Mouse (Mus musculus) kidney, embryonic 15.5 days (tissue): Measurements from ENCODE around the gene Gm3646. TPM values are rescaled to one million over a fixed set of nuclear protein-coding genes. Genes with fewer than 3 reads are reported as not detected.

Source experiments
- ATAC-seq: fragments of 200-750 bp; cut with Nextera tagmentation; replicated peaks from 2 replicates; pipeline ENCODE4 v1.8.0; 2017; ENCODE audit warnings: moderate TSS enrichment; ENCODE audit not compliant: low FRiP score
- H3K27ac ChIP-seq: fragments of 300-500 bp; sonication (generic); 2 replicates; pipeline ENCODE4 v1.5.1; 2015; ENCODE audit warnings: mild to moderate bottlenecking, inconsistent platforms
- H3K27me3 ChIP-seq: fragments of 300-500 bp; sonication (generic); 2 replicates; pipeline ENCODE4 v1.6.1; 2015; ENCODE audit warnings: inconsistent platforms
- H3K36me3 ChIP-seq: fragments of 300-500 bp; sonication (generic); 2 replicates; pipeline ENCODE4 v1.6.1; 2015; ENCODE audit warnings: inconsistent platforms
- H3K4me1 ChIP-seq: fragments of 300-500 bp; sonication (generic); 2 replicates; pipeline ENCODE4 v1.6.1; 2015; ENCODE audit warnings: inconsistent platforms
- H3K4me2 ChIP-seq: fragments of 300-500 bp; sonication (generic); 2 replicates; pipeline ENCODE4 v1.6.1; 2015; ENCODE audit warnings: moderate library complexity, mild to moderate bottlenecking, inconsistent platforms
- H3K4me3 ChIP-seq: fragments of 300-500 bp; sonication (generic); replicated peaks from 2 replicates; pipeline ENCODE4 v1.5.1; 2015; ENCODE audit warnings: mild to moderate bottlenecking, inconsistent platforms
- H3K9ac ChIP-seq: fragments of 300-500 bp; sonication (generic); 2 replicates; pipeline ENCODE4 v1.6.1; 2015; ENCODE audit warnings: mild to moderate bottlenecking, inconsistent platforms
- H3K9me3 ChIP-seq: fragments of 300-500 bp; sonication (generic); replicated peaks from 2 replicates; pipeline ENCODE4 v1.6.1; 2016; ENCODE audit warnings: inconsistent platforms
- WGBS: fragments of 180-500 bp; shearing (Covaris S2); methylation state at CpG from one replicate; pipeline ENCODE4 v1.1.7; 2015; ENCODE audit warnings: mixed read lengths; 5-methylcytosine and 5-hydroxymethylcytosine counted together
- polyA plus RNA-seq: library from polyadenylated mRNA; unstranded; fragments of >200 nt; fragmentation: Nextera tagmentation; extraction: Ambion mirVana; gene quantifications from 2 replicates; pipeline ENCODE4 v1.2.1, GENCODE M21; 2015

Gm3646 gene
- polyA plus RNA-seq, 1 experiment from 2014 or later, result not detected

DNA sequence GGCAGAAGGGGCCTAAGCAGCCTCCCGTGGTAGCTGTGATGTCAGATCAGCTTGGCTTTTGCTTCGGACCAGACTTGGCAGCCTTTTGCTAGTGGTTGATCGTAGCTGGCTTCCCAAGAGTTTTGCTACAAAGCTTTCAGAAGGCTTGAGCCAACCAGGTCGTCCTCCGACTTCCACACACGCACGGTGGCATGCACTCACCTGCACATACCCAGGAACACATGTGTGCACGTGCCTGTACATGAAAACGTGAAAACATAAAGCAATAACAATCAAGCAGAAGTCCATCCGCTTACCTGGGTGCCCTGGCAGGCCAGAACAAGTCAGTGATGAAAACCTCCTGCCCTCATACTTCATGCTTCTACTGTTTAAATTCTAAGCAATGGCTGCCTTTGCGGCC lies 48.2 kb downstream of the Gm3646 start:
- no peak overlapping the region for H3K27ac ChIP-seq
- H3K9me3 ChIP-seq, result no peaks in the 10 kb centered on the region
- no peaks in the 10 kb centered on the region for H3K36me3 ChIP-seq
- H3K27me3 ChIP-seq, result no peaks in the 10 kb centered on the region
- WGBS, result 81% methylated on average over 11 of the region's 11 CpGs
- no peak for ATAC-seq
- peaks cover 33% of the 10 kb centered on the region for H3K4me1 ChIP-seq
- H3K4me3 ChIP-seq, result no peak overlapping the region
- H3K4me2 ChIP-seq, result no peak overlapping the region
- no peak overlapping the region for H3K9ac ChIP-seq

DNA sequence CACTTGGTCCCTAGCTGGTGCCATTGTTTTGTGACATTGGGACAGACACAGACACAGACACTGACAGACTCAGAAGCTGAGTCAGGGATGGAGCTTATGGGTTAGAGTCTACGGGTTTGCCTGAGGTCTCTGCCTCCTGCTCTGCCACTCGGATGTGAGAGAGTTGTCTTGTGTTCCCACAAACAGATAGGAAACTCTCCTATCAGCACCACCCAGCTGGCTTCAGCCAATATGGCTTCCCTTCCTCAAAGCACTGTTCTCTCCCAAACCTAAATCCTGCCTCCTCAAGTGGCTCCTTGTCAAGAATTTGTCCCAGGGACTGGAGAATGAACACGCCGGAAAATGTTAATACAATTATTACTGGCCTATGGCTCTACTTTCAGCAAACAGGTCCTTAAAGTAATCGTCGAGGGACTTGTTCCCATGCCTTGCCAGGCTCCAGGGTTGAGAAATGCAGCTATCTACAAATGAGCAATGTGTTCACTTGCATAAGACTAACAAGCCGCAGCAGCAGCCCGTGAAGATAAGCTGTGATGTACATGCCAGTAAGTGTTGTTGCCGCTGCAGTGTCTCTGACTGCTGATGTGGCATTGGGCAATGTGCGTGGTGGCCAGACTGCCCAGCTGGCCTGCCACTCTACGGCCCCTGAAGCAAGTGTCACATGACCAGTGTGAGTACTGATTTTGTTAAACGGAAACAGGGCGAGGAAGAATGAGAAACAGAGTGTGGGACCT lies 50.7 kb downstream of the Gm3646 start:
- Histone ChIP-seq H3K9me3 (no peaks in the 10 kb centered on the region), H3K9ac (no peak overlapping the region), H3K27ac (no peak overlapping the region), H3K36me3 (no peaks in the 10 kb centered on the region), H3K4me1 (peaks cover 26% of the 10 kb centered on the region), H3K4me2 (no peak overlapping the region), H3K4me3 (no peak overlapping the region), H3K27me3 (no peaks in the 10 kb centered on the region)
- no peak for ATAC-seq
- 79% methylated on average over 13 of the region's 13 CpGs for WGBS

Other genes starting within 250 kb of the Gm3646 start
- 31.9 and 33.3 TPM in 2 replicates for gene Rnf149, start 227.9 kb downstream of the Gm3646 start, polyA plus RNA-seq
- gene Creg2, start 153.9 kb downstream of the Gm3646 start, polyA plus RNA-seq, result 0.08 and 0.18 TPM in 2 replicates
- gene Rfx8, start 84.3 kb downstream of the Gm3646 start, polyA plus RNA-seq, result 0.31 and 0.51 TPM in 2 replicates
- 31.0 and 33.5 TPM in 2 replicates for gene Map4k4, start 95.6 kb upstream of the Gm3646 start, polyA plus RNA-seq